Mouse (Mus musculus) heart, embryonic 11.5 days (tissue): ENCODE results near the gene Gm48551. TPM values are rescaled to one million over a fixed set of nuclear protein-coding genes. Genes with fewer than 3 reads are reported as not detected.

Experiments
- ATAC-seq: fragments of 200-750 bp; cut with Nextera tagmentation; replicated peaks from 2 replicates; pipeline ENCODE4 v1.8.0; 2017; ENCODE audit warnings: moderate library complexity; ENCODE audit not compliant: insufficient number of reproducible peaks, low FRiP score, low TSS enrichment
- H3K27ac ChIP-seq: fragments of 300-500 bp; sonication (generic); 2 replicates; pipeline ENCODE4 v1.5.1; 2014; ENCODE audit warnings: mild to moderate bottlenecking, low read depth, low read length
- H3K27me3 ChIP-seq: fragments of 300-500 bp; sonication (generic); 2 replicates; pipeline ENCODE4 v1.6.1; 2014; ENCODE audit warnings: mild to moderate bottlenecking, low read length, mixed read lengths; ENCODE audit not compliant: control insufficient read depth, insufficient read depth
- H3K36me3 ChIP-seq: fragments of 300-500 bp; sonication (generic); 2 replicates; pipeline ENCODE4 v1.6.1; 2014; ENCODE audit warnings: mild to moderate bottlenecking, low read length, moderate library complexity, mixed read lengths; ENCODE audit not compliant: control insufficient read depth, insufficient read depth
- H3K4me1 ChIP-seq: fragments of 300-500 bp; sonication (generic); 2 replicates; pipeline ENCODE4 v1.6.1; 2014; ENCODE audit warnings: low read length; ENCODE audit not compliant: control insufficient read depth, insufficient read depth
- H3K4me2 ChIP-seq: fragments of 300-500 bp; sonication (generic); 2 replicates; pipeline ENCODE4 v1.6.1; 2014; ENCODE audit warnings: mild to moderate bottlenecking, moderate library complexity
- H3K4me3 ChIP-seq: fragments of 300-500 bp; sonication (generic); 2 replicates; pipeline ENCODE4 v1.5.1; 2014; ENCODE audit warnings: low read depth, low read length
- H3K9ac ChIP-seq: fragments of 300-500 bp; sonication (generic); 2 replicates; pipeline ENCODE4 v1.6.1; 2014; ENCODE audit warnings: mild to moderate bottlenecking, low read depth, low read length, moderate library complexity
- H3K9me3 ChIP-seq: fragments of 300-500 bp; sonication (generic); replicated peaks from 2 replicates; pipeline ENCODE4 v1.6.1; 2016; ENCODE audit warnings: low read length; ENCODE audit not compliant: control insufficient read depth
- WGBS: fragments of 180-500 bp; shearing (Covaris S2); extraction: QIAGEN DNeasy Blood & Tissue Kit; methylation state at CpG from one replicate; pipeline ENCODE4 v1.1.7; 2014; ENCODE audit not compliant: insufficient replicate concordance; 5-methylcytosine and 5-hydroxymethylcytosine counted together
- polyA plus RNA-seq: library from polyadenylated mRNA; unstranded; fragments of >200 nt; fragmentation: Nextera tagmentation; extraction: Ambion mirVana; gene quantifications from 2 replicates; pipeline ENCODE4 v1.2.1, GENCODE M21; 2014

Gm48551 gene
- polyA plus RNA-seq, 1 experiment from 2014 or later: 1.4 TPM

GRCm38 (mm10) chr10:81414682-81415081 is 30.4 kb downstream of the Gm48551 start:
- Histone ChIP-seq H3K4me1 (peaks cover 93% of the 10 kb centered on the region), H3K4me2 (no peak overlapping the region), H3K27ac (no peak overlapping the region), H3K9ac (no peak overlapping the region), H3K27me3 (peaks cover 3% of the 10 kb centered on the region; the same call in 1 of the 2 replicates), H3K36me3 (no peaks in the 10 kb centered on the region), H3K9me3 (no peaks in the 10 kb centered on the region), H3K4me3 (no peak overlapping the region)
- no peak for ATAC-seq

GRCm38 (mm10) chr10:81415146-81415545 is 30.9 kb downstream of the Gm48551 start:
- ATAC-seq: no peak
- Histone ChIP-seq H3K9me3 (no peaks in the 10 kb centered on the region), H3K27ac (no peak overlapping the region), H3K9ac (no peak overlapping the region; the same call in 1 of the 2 replicates), H3K4me3 (no peak overlapping the region), H3K27me3 (peaks cover 3% of the 10 kb centered on the region; the same call in 1 of the 2 replicates), H3K4me1 (peaks cover 89% of the 10 kb centered on the region), H3K4me2 (no peak overlapping the region), H3K36me3 (no peaks in the 10 kb centered on the region)
- WGBS: 74% methylated on average over 5 of the region's 5 CpGs

GRCm38 (mm10) chr10:81415549-81416310 is 31.5 kb downstream of the Gm48551 start:
- H3K27me3 ChIP-seq: peaks cover 5% of the 10 kb centered on the region; the same call in 1 of the 2 replicates
- peak overlapping the region; percentile 12; the same call in 1 of the 2 replicates for H3K9ac ChIP-seq
- H3K9me3 ChIP-seq: no peaks in the 10 kb centered on the region
- no peak overlapping the region for H3K4me2 ChIP-seq
- H3K4me1 ChIP-seq: peaks cover 83% of the 10 kb centered on the region
- H3K36me3 ChIP-seq: no peaks in the 10 kb centered on the region
- H3K27ac ChIP-seq: no peak overlapping the region
- WGBS: 65% methylated on average over 17 of the region's 17 CpGs
- H3K4me3 ChIP-seq: no peak overlapping the region
- no peak for ATAC-seq

- ATAC-seq: peak; percentile 36; the same call in 1 of the 2 replicates
- Histone ChIP-seq H3K4me3 (peak overlapping the region; percentile 37), H3K4me1 (peaks cover 73% of the 10 kb centered on the region), H3K9ac (peak overlapping the region; percentile 63), H3K9me3 (no peaks in the 10 kb centered on the region), H3K27ac (peak overlapping the region; percentile 35; the same call in 1 of the 2 replicates), H3K36me3 (no peaks in the 10 kb centered on the region), H3K4me2 (peak overlapping the region; percentile 84), H3K27me3 (peaks cover 7% of the 10 kb centered on the region; the same call in 1 of the 2 replicates)
- WGBS: 1% methylated on average over 17 of the region's 26 CpGs
Observed at GRCm38 (mm10) chr10:81416581-81417226, 32.4 kb downstream of the Gm48551 start.

GRCm38 (mm10) chr10:81417227-81418215 is 33.3 kb downstream of the Gm48551 start:
- no peaks in the 10 kb centered on the region for H3K9me3 ChIP-seq
- peaks cover 65% of the 10 kb centered on the region for H3K4me1 ChIP-seq
- 45% methylated on average over 12 of the region's 12 CpGs for WGBS
- no peak overlapping the region; the same call in 1 of the 2 replicates for H3K27ac ChIP-seq
- peaks cover 7% of the 10 kb centered on the region; the same call in 1 of the 2 replicates for H3K27me3 ChIP-seq
- H3K36me3 ChIP-seq: no peaks in the 10 kb centered on the region
- H3K4me2 ChIP-seq: peak overlapping the region; percentile 84
- peak overlapping the region; percentile 37 for H3K4me3 ChIP-seq
- ATAC-seq: no peak
- H3K9ac ChIP-seq: peak overlapping the region; percentile 63

GRCm38 (mm10) chr10:81418216-81419070 is 34.2 kb downstream of the Gm48551 start:
- no peak overlapping the region for H3K4me2 ChIP-seq
- peaks cover 56% of the 10 kb centered on the region for H3K4me1 ChIP-seq
- no peak for ATAC-seq
- WGBS: 49% methylated on average over 11 of the region's 11 CpGs
- H3K9ac ChIP-seq: 0 out of 2 replicates have a peak overlapping the region, but pooled peaks have one; percentile 22
- H3K9me3 ChIP-seq: no peaks in the 10 kb centered on the region
- H3K4me3 ChIP-seq: no peak overlapping the region
- H3K27me3 ChIP-seq: peaks cover 7% of the 10 kb centered on the region; the same call in 1 of the 2 replicates
- H3K27ac ChIP-seq: no peak overlapping the region
- H3K36me3 ChIP-seq: no peaks in the 10 kb centered on the region

GRCm38 (mm10) chr10:81419111-81419928 is 35.1 kb downstream of the Gm48551 start:
- H3K4me3 ChIP-seq: no peak overlapping the region
- no peaks in the 10 kb centered on the region for H3K36me3 ChIP-seq
- 0 out of 2 replicates have a peak overlapping the region, but pooled peaks have one; percentile 22 for H3K9ac ChIP-seq
- H3K9me3 ChIP-seq: no peaks in the 10 kb centered on the region
- H3K27me3 ChIP-seq: peaks cover 7% of the 10 kb centered on the region; the same call in 1 of the 2 replicates
- H3K4me1 ChIP-seq: peaks cover 51% of the 10 kb centered on the region
- H3K4me2 ChIP-seq: no peak overlapping the region
- WGBS: 84% methylated on average over 10 of the region's 10 CpGs
- no peak for ATAC-seq
- H3K27ac ChIP-seq: no peak overlapping the region
